Mouse (Mus musculus): ENCODE measurements around the gene Gm17349. TPM values are rescaled to one million over a fixed set of nuclear protein-coding genes. Genes with fewer than 3 reads are reported as not detected.

Gene Gm17349
- polyA plus RNA-seq, 1 experiment from 2014 or later, result not detected

DNA sequence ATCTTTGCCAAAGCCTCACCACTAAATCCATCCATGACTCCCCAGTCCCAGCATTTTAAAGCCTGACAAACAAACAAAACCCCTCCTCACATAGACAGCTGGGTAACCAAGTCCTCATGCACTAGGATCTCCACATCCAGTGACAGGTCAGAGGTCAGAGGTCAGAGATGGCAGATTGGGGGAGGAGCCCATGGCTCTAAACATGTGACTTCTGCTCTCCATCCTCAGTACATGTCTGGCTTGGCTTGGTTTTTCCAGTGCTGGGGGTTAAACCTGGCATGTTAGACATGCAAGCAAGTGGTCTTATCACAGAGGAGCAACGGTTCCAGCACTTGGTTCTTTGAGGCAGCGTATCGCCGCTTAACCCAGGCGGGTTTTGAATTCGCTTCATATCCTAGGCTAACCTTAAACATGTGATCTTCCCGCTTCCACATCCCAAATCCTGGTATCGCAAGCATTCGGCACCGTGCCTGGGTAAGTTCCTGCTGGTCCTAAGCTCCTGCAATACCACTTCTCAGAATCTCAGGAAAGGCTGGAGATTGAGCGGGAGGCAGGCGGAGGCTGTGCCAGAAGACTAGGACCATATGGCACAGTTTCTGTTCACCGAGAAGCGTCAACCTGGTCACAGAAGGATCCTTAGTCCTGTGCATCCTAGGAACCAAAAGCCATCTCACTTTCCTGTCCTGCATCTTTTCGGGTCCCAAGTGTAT, 44.0 kb downstream of the Gm17349 start:
- Histone ChIP-seq H3K27me3 (peaks cover 16% of the 10 kb centered on the region), H3K27ac (replicated peaks) (no peak overlapping the region), H3K9me3 (replicated peaks) (no peaks in the 10 kb centered on the region), H3K36me3 (no peaks in the 10 kb centered on the region), H3K4me3 (replicated peaks) (no peak overlapping the region), H3K4me2 (replicated peaks) (no peak overlapping the region), H3K4me1 (peaks cover 23% of the 10 kb centered on the region), H3K9ac (no peak overlapping the region)
- ATAC-seq (ENCODE audit: insufficient number of reproducible peaks, low FRiP score, low TSS enrichment, low read depth), result no peak
- 93% methylated on average over 15 of the region's 15 CpGs for WGBS

DNA sequence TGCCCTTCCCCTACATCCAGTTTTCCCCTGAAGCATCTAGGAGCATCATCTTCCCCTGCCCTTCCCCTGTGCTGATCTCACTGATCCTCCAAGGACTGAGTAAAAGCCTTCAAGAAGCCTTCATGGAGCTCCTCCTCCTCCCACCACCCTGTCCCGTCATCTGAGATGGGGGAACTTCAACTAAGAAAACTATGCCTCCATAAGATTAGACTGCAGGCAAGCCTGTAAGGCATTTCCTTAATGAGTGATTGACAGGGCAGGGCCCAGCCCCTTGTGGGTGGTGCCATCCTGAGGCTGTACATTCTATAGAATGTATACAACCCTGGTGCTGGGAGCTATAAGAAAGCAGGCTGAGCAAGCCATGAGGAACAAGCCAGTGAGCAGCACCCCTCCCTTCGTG, 46.9 kb downstream of the Gm17349 start:
- H3K9ac ChIP-seq, result no peak overlapping the region
- H3K4me3 ChIP-seq (replicated peaks), result no peak overlapping the region
- no peaks in the 10 kb centered on the region for H3K36me3 ChIP-seq
- H3K27me3 ChIP-seq, result peaks cover 27% of the 10 kb centered on the region
- ATAC-seq (ENCODE audit: insufficient number of reproducible peaks, low FRiP score, low TSS enrichment, low read depth), result no peak
- no peak overlapping the region for H3K4me2 ChIP-seq (replicated peaks)
- no peak overlapping the region for H3K27ac ChIP-seq (replicated peaks)
- H3K4me1 ChIP-seq, result peaks cover 13% of the 10 kb centered on the region
- H3K9me3 ChIP-seq (replicated peaks), result no peaks in the 10 kb centered on the region
- WGBS, result 37% methylated on average over 2 of the region's 2 CpGs

DNA sequence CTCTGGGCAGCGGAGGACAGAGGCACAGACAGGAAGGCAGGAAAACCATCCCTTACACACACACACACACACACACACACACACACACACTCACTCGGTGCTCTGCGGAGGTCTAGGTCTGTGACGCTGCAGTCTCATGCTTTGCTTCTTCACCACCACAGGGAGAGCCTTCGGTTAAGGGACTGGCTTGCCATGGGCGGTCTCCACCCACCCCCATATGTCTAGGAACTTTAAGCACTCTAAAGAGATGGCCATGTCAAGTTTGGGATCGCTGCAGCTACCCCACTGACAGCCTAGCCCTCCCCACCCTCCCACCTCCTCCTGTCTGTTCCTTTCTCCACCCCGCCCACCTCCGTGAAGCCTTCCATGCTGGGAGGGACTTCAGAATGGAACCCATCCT, 49.3 kb downstream of the Gm17349 start:
- no peak for ATAC-seq (ENCODE audit: insufficient number of reproducible peaks, low FRiP score, low TSS enrichment, low read depth)
- H3K27me3 ChIP-seq, result peaks cover 35% of the 10 kb centered on the region
- 36% methylated on average over 9 of the region's 9 CpGs for WGBS
- no peak overlapping the region for H3K4me2 ChIP-seq (replicated peaks)
- H3K27ac ChIP-seq (replicated peaks), result no peak overlapping the region
- H3K9me3 ChIP-seq (replicated peaks), result no peaks in the 10 kb centered on the region
- H3K4me1 ChIP-seq, result peaks cover 14% of the 10 kb centered on the region
- no peaks in the 10 kb centered on the region for H3K36me3 ChIP-seq
- H3K9ac ChIP-seq, result no peak overlapping the region
- H3K4me3 ChIP-seq (replicated peaks), result no peak overlapping the region

- H3K27ac ChIP-seq (replicated peaks), result no peak overlapping the region
- ATAC-seq (ENCODE audit: insufficient number of reproducible peaks, low FRiP score, low TSS enrichment, low read depth), result no peak
- H3K4me3 ChIP-seq (replicated peaks), result peak overlapping the region; percentile 16
- WGBS, result 7% methylated on average over 21 of the region's 21 CpGs
- no peak overlapping the region for H3K9ac ChIP-seq
- H3K9me3 ChIP-seq (replicated peaks), result no peaks in the 10 kb centered on the region
- peaks cover 35% of the 10 kb centered on the region for H3K27me3 ChIP-seq
- peak overlapping the region; percentile 40 for H3K4me2 ChIP-seq (replicated peaks)
- H3K4me1 ChIP-seq, result peaks cover 33% of the 10 kb centered on the region
- H3K36me3 ChIP-seq, result no peaks in the 10 kb centered on the region
Measured at GRCm38 (mm10) chr15:99653876-99654275, 51.4 kb downstream of the Gm17349 start.

GRCm38 (mm10) chr15:99653291-99653690, 52.0 kb downstream of the Gm17349 start:
- ATAC-seq (ENCODE audit: insufficient number of reproducible peaks, low FRiP score, low TSS enrichment, low read depth), result no peak
- Histone ChIP-seq H3K36me3 (no peaks in the 10 kb centered on the region), H3K4me1 (peaks cover 37% of the 10 kb centered on the region), H3K4me2 (replicated peaks) (peak overlapping the region; percentile 40), H3K4me3 (replicated peaks) (no peak overlapping the region; the same call in 1 of the 2 replicates), H3K27ac (replicated peaks) (no peak overlapping the region), H3K9me3 (replicated peaks) (no peaks in the 10 kb centered on the region), H3K9ac (no peak overlapping the region), H3K27me3 (peaks cover 35% of the 10 kb centered on the region)
- 10% methylated on average over 8 of the region's 8 CpGs for WGBS

Other genes with a start within 250 kb of the Gm17349 start
- gene Nckap5l, start 247.7 kb downstream of the Gm17349 start, polyA plus RNA-seq (2015; fragmentation: Nextera tagmentation; extraction: Ambion mirVana), result 11.7 and 14.9 TPM in 2 replicates
- 13.1 and 13.4 TPM in 2 replicates for gene Bcdin3d, start 230.8 kb downstream of the Gm17349 start, polyA plus RNA-seq (2015; fragmentation: Nextera tagmentation; extraction: Ambion mirVana)
- 3.3 and 7.3 TPM in 2 replicates for gene Faim2, start 177.3 kb downstream of the Gm17349 start, polyA plus RNA-seq (2015; fragmentation: Nextera tagmentation; extraction: Ambion mirVana)
- gene Aqp2, start 126.4 kb downstream of the Gm17349 start, polyA plus RNA-seq (2015; fragmentation: Nextera tagmentation; extraction: Ambion mirVana), result not detected in 2 replicates
- gene Aqp5, start 114.7 kb downstream of the Gm17349 start, polyA plus RNA-seq (2015; fragmentation: Nextera tagmentation; extraction: Ambion mirVana), result 3.5 and 6.0 TPM in 2 replicates
- not detected in 2 replicates for gene Aqp6, start 104.1 kb downstream of the Gm17349 start, polyA plus RNA-seq (2015; fragmentation: Nextera tagmentation; extraction: Ambion mirVana)
- 110 and 118 TPM in 2 replicates for gene Racgap1, start 53.8 kb downstream of the Gm17349 start, polyA plus RNA-seq (2015; fragmentation: Nextera tagmentation; extraction: Ambion mirVana)
- gene Asic1, start 35.1 kb downstream of the Gm17349 start, polyA plus RNA-seq (2015; fragmentation: Nextera tagmentation; extraction: Ambion mirVana), result 4.4 and 4.6 TPM in 2 replicates
- 37.4 and 40.1 TPM in 2 replicates for gene Smarcd1, start 3.4 kb downstream of the Gm17349 start, polyA plus RNA-seq (2015; fragmentation: Nextera tagmentation; extraction: Ambion mirVana)
- gene Gpd1, start 12.0 kb upstream of the Gm17349 start, polyA plus RNA-seq (2015; fragmentation: Nextera tagmentation; extraction: Ambion mirVana), result 0.76 and 1.0 TPM in 2 replicates
- gene Cox14, start 20.1 kb upstream of the Gm17349 start, polyA plus RNA-seq (2015; fragmentation: Nextera tagmentation; extraction: Ambion mirVana), result 178 and 181 TPM in 2 replicates
- 73.7 and 78.3 TPM in 2 replicates for gene Cers5, start 67.4 kb upstream of the Gm17349 start, polyA plus RNA-seq (2015; fragmentation: Nextera tagmentation; extraction: Ambion mirVana)
- 87.1 and 90.8 TPM in 2 replicates for gene Lima1, start 170.0 kb upstream of the Gm17349 start, polyA plus RNA-seq (2015; fragmentation: Nextera tagmentation; extraction: Ambion mirVana)